Mouse (Mus musculus) forebrain, embryonic 16.5 days (tissue): ENCODE results near the gene Tgfa. TPM values are rescaled to one million over a fixed set of nuclear protein-coding genes. Genes with fewer than 3 reads are reported as not detected.

Experiments
- ATAC-seq: fragments of 200-750 bp; cut with Nextera tagmentation; 2 replicates; pipeline ENCODE4 v1.8.0; 2017; ENCODE audit warnings: mild to moderate bottlenecking, moderate library complexity
- H3K27ac ChIP-seq: fragments of 300-500 bp; sonication (generic); 2 replicates; pipeline ENCODE4 v1.5.1; 2014; ENCODE audit warnings: low read length, control low read depth
- H3K27me3 ChIP-seq: fragments of 300-500 bp; sonication (generic); replicated peaks from 2 replicates; pipeline ENCODE4 v1.6.1; 2014; ENCODE audit warnings: low read length; ENCODE audit not compliant: control insufficient read depth, insufficient read depth
- H3K36me3 ChIP-seq: fragments of 300-500 bp; sonication (generic); 2 replicates; pipeline ENCODE4 v1.6.1; 2014; ENCODE audit not compliant: control insufficient read depth, insufficient read depth
- H3K4me1 ChIP-seq: fragments of 300-500 bp; sonication (generic); replicated peaks from 2 replicates; pipeline ENCODE4 v1.6.1; 2014; ENCODE audit warnings: low read length; ENCODE audit not compliant: control insufficient read depth, insufficient read depth
- H3K4me2 ChIP-seq: fragments of 300-500 bp; sonication (generic); 2 replicates; pipeline ENCODE4 v1.6.1; 2014; ENCODE audit warnings: mild to moderate bottlenecking, low read length, control low read depth
- H3K4me3 ChIP-seq: fragments of 300-500 bp; sonication (generic); replicated peaks from 2 replicates; pipeline ENCODE4 v1.5.1; 2014; ENCODE audit warnings: mild to moderate bottlenecking, low read length, control low read depth
- H3K9ac ChIP-seq: fragments of 300-500 bp; sonication (generic); replicated peaks from 2 replicates; pipeline ENCODE4 v1.6.1; 2014; ENCODE audit warnings: low read depth, low read length, control low read depth
- H3K9me3 ChIP-seq: fragments of 300-500 bp; sonication (generic); 2 replicates; pipeline ENCODE4 v1.6.1; 2016; ENCODE audit warnings: low read length; ENCODE audit not compliant: control insufficient read depth
- WGBS: fragments of 180-500 bp; shearing (Covaris S2); extraction: QIAGEN DNeasy Blood & Tissue Kit; methylation state at CpG from one replicate; pipeline ENCODE4 v1.1.7; 2014; 5-methylcytosine and 5-hydroxymethylcytosine counted together
- polyA plus RNA-seq: library from polyadenylated mRNA; unstranded; fragments of >200 nt; fragmentation: Nextera tagmentation; extraction: Ambion mirVana; gene quantifications from 2 replicates; pipeline ENCODE4 v1.2.1, GENCODE M21; 2015

The Tgfa gene
- polyA plus RNA-seq, 1 experiment from 2014 or later, result 19.7 TPM

- ATAC-seq, result no peak
- Histone ChIP-seq H3K4me3 (no peak overlapping the region), H3K27ac (no peak overlapping the region), H3K36me3 (no peaks in the 10 kb centered on the region), H3K9me3 (no peaks in the 10 kb centered on the region), H3K4me2 (no peak overlapping the region), H3K9ac (no peak overlapping the region), H3K27me3 (no peaks in the 10 kb centered on the region), H3K4me1 (no peaks in the 10 kb centered on the region)
- 75% methylated on average over 5 of the region's 5 CpGs for WGBS
Observed at GRCm38 (mm10) chr6:86266786-86267185, 71.8 kb downstream of the Tgfa start.

DNA sequence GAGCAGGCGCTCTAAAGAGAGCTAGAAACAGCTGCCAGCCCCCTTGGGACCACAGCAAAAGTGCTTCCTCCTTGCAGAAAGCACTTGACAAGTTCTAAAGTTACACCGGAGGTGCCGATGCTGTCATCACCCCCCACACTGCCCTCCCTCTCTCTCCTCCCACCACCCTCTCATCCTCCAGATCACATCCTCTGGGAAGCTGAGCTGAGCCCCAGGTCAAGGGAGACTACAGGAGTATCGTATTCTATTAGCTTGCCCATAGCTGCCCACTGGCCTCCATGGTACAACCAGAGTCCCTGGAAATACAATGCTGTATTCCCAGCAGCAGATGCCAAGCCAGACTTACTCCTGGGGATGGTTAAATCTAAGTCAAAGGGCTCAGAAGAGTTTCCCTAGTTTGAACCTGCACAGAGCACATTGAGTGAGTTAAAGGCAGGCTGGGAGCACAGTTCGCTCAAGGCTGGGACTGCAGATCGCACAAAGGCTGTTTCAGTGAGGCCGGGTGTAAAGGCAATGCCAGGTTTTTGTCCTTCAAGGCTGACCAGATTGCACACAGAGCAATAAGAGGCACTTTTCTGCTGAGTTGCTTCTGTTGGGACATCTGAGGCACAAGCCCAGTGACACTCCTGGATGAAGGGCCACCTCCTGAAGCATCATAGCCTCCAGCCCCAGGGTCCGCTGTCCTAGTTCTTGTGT is 75.5 kb downstream of the Tgfa start:
- Histone ChIP-seq H3K9ac (no peak overlapping the region), H3K9me3 (no peaks in the 10 kb centered on the region), H3K4me3 (no peak overlapping the region), H3K27ac (no peak overlapping the region), H3K4me1 (no peaks in the 10 kb centered on the region), H3K36me3 (no peaks in the 10 kb centered on the region), H3K4me2 (no peak overlapping the region), H3K27me3 (no peaks in the 10 kb centered on the region)
- WGBS, result 79% methylated on average over 8 of the region's 8 CpGs
- ATAC-seq, result no peak

GRCm38 (mm10) chr6:86271130-86271529 is 76.1 kb downstream of the Tgfa start:
- H3K36me3 ChIP-seq, result no peaks in the 10 kb centered on the region
- H3K27ac ChIP-seq, result no peak overlapping the region
- H3K9ac ChIP-seq, result no peak overlapping the region
- no peak overlapping the region for H3K4me2 ChIP-seq
- no peaks in the 10 kb centered on the region for H3K9me3 ChIP-seq
- 86% methylated on average over 5 of the region's 5 CpGs for WGBS
- ATAC-seq, result no peak
- H3K4me3 ChIP-seq, result no peak overlapping the region
- no peaks in the 10 kb centered on the region for H3K27me3 ChIP-seq
- no peaks in the 10 kb centered on the region for H3K4me1 ChIP-seq

DNA sequence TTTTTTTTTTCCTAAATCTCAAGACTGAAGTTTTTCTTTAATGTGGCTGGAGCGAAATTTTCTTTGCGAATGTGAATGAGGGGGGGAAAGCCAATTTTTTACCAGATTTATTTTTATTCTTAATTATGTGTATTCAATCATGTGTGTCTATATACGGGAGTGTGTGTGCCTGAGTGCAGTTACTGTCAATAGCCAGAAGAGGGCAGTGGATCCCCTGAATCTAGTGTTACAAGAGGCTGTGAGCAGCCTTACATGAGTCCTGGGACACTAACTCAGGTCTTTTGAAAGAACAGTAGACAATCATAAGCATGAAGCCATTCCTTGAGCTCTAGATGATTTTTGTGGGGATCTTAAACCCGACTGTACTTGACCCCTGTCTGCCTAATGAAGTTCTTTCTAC is 80.7 kb downstream of the Tgfa start:
- ATAC-seq, result no peak
- Histone ChIP-seq H3K4me2 (no peak overlapping the region), H3K36me3 (no peaks in the 10 kb centered on the region), H3K4me1 (no peaks in the 10 kb centered on the region), H3K27ac (no peak overlapping the region), H3K9me3 (no peaks in the 10 kb centered on the region), H3K9ac (no peak overlapping the region), H3K27me3 (no peaks in the 10 kb centered on the region), H3K4me3 (no peak overlapping the region)
- WGBS, result 97% methylated on average over 4 of the region's 4 CpGs

GRCm38 (mm10) chr6:86276816-86277215 is 81.8 kb downstream of the Tgfa start:
- no peak for ATAC-seq
- no peak overlapping the region for H3K4me2 ChIP-seq

GRCm38 (mm10) chr6:86277620-86278019 is 82.6 kb downstream of the Tgfa start:
- no peaks in the 10 kb centered on the region for H3K9me3 ChIP-seq
- H3K27me3 ChIP-seq, result no peaks in the 10 kb centered on the region
- H3K9ac ChIP-seq, result no peak overlapping the region
- ATAC-seq, result no peak
- no peaks in the 10 kb centered on the region for H3K4me1 ChIP-seq
- H3K4me3 ChIP-seq, result no peak overlapping the region
- H3K36me3 ChIP-seq, result no peaks in the 10 kb centered on the region
- no peak overlapping the region for H3K4me2 ChIP-seq
- WGBS, result 76% methylated on average over 7 of the region's 7 CpGs
- H3K27ac ChIP-seq, result no peak overlapping the region

More at GRCm38 (mm10) chr6:86276816-86277215, 81.8 kb downstream of the Tgfa start:
- Histone ChIP-seq H3K27me3 (no peaks in the 10 kb centered on the region), H3K4me1 (no peaks in the 10 kb centered on the region), H3K36me3 (no peaks in the 10 kb centered on the region), H3K4me3 (no peak overlapping the region), H3K27ac (no peak overlapping the region), H3K9ac (no peak overlapping the region), H3K9me3 (no peaks in the 10 kb centered on the region)
- 93% methylated on average over 2 of the region's 2 CpGs for WGBS

DNA sequence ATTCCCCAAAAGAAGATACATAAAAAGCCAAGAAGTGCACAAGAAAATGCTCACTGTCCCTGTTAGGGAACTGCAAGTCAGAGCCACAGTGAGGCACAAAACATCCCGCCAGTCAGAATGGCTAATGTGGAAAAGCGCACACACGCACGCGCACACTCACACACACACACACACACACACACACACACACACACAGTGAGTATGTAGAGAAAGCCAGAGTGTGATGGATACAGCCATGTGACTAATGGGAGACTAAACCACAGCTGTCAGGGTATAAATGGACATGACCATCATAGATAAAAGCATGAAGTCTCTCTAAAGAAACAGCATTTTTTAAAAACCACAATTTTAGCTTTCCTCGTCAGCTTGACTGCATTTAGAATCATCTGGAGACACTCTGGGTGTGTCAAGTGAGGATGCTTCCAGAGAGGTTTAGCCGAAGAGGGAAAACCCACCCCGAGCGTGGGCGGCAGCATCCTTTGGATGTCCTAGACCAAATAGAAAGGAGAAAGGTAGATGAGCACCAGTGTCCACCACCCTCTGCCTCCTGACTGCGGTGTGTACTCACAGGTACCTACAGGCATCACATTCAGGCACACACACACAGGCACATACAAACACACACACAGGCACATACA is 86.7 kb downstream of the Tgfa start:
- no peaks in the 10 kb centered on the region for H3K36me3 ChIP-seq
- H3K9me3 ChIP-seq, result no peaks in the 10 kb centered on the region
- no peaks in the 10 kb centered on the region for H3K4me1 ChIP-seq
- WGBS, result 88% methylated on average over 11 of the region's 11 CpGs
- no peak overlapping the region for H3K27ac ChIP-seq
- H3K27me3 ChIP-seq, result no peaks in the 10 kb centered on the region
- ATAC-seq, result no peak
- H3K4me3 ChIP-seq, result no peak overlapping the region
- no peak overlapping the region for H3K4me2 ChIP-seq
- no peak overlapping the region for H3K9ac ChIP-seq

DNA sequence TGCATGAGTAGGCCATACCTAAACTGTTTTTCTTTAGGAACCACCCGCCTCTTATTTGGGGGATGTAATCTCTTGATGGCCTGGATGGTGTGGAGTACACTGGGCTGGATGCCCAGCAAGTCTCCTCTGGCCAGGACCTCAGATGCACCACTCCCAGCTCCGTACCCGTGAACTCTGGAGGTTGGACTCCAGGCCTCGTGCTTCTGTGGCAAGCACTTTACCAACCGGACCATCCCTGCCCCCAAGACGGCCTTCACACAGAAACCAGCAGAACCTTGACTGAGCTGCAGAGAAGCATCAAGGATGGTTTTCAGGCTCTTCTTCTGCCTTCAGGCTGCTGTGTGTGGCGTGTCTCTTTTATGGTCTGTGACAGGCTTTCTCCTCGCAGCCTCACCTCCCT is 98.3 kb downstream of the Tgfa start:
- H3K27ac ChIP-seq, result peak overlapping the region; percentile 8; the same call in 1 of the 2 replicates
- WGBS, result 42% methylated on average over 8 of the region's 8 CpGs
- no peak for ATAC-seq

GRCm38 (mm10) chr6:86295451-86295850 is 100.4 kb downstream of the Tgfa start:
- WGBS, result 79% methylated on average over 8 of the region's 8 CpGs
- no peaks in the 10 kb centered on the region for H3K9me3 ChIP-seq
- H3K4me3 ChIP-seq, result no peak overlapping the region
- no peaks in the 10 kb centered on the region for H3K4me1 ChIP-seq
- no peak overlapping the region for H3K27ac ChIP-seq
- no peaks in the 10 kb centered on the region for H3K27me3 ChIP-seq
- H3K9ac ChIP-seq, result no peak overlapping the region
- ATAC-seq, result no peak
- no peaks in the 10 kb centered on the region for H3K36me3 ChIP-seq
- no peak overlapping the region for H3K4me2 ChIP-seq

More for the DNA sequence above, 98.3 kb downstream of the Tgfa start:
- no peaks in the 10 kb centered on the region for H3K36me3 ChIP-seq
- H3K4me1 ChIP-seq, result no peaks in the 10 kb centered on the region
- H3K27me3 ChIP-seq, result no peaks in the 10 kb centered on the region
- no peak overlapping the region for H3K4me2 ChIP-seq
- no peak overlapping the region for H3K4me3 ChIP-seq
- H3K9me3 ChIP-seq, result no peaks in the 10 kb centered on the region
- H3K9ac ChIP-seq, result no peak overlapping the region
